Mouse (Mus musculus): Measurements from ENCODE around the gene Nup98. TPM values are rescaled to one million over a fixed set of nuclear protein-coding genes. Genes with fewer than 3 reads are reported as not detected.

The Nup98 gene
- polyA plus RNA-seq, 1 experiment, result 23.0 TPM

DNA sequence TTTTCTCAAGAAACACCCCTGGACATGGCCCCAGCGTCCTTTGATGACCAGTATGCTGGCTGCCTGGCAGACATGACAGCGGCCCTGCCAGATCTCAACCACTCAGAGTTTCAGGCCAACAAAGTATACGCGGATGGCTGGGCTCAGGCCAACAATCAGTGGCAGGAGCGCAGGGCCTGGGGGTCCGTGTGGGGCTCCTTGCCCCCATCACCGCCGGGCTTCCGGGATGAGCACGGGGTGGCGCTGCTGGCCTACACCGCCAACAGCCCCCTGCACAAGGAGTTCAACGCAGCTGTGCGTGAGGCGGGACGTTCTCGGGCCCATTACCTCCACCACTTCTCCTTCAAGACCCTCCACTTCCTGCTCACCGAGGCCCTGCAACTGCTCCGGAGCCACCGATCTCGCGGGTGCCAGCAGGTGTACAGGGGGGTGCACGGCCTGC is 103.3 kb downstream of the Nup98 start:
- Histone ChIP-seq H3K27me3 (ENCODE audit: control insufficient read depth, insufficient read depth, insufficient read length) (peaks cover 10% of the 10 kb centered on the region), H3K36me3 (ENCODE audit: control insufficient read depth, insufficient read depth) (no peaks in the 10 kb centered on the region), H3K4me3 (ENCODE audit: insufficient read depth, poor library complexity, severe bottlenecking) (no peak overlapping the region), H3ac (ENCODE audit: control insufficient read depth, insufficient read length, low read depth) (no peak overlapping the region), H3K79me3 (ENCODE audit: low read depth) (no peaks in the 10 kb centered on the region), H3K79me2 (ENCODE audit: control insufficient read depth, insufficient read depth) (no peaks in the 10 kb centered on the region)
- no peak for TF ChIP-seq CTCF (IDR thresholded peaks at IDR 0.05; ENCODE audit: control insufficient read depth, insufficient read depth, insufficient read length)
- TF ChIP-seq FOSL1 (IDR thresholded peaks at IDR 0.05; ENCODE audit: insufficient read depth, low read length, poor library complexity, severe bottlenecking), result no peak

DNA sequence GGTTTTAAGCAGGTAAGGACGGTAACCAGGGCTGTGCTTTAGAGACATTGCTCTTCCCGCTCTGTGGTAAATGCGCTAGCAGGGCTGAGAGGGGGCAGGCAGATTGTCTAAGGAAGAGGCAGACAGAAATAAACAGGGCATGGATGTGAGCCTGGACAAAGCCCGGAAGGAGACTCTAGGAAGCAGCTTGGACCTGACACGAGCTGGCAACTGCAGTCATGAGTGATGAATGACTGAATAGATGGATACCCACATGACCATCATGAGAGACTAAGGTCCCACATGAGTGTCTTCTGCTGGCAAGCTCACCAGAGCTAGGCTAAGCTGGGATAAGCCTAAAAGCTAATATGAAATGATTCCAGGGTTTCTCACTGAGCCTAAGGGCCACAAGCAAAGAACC is 105.8 kb downstream of the Nup98 start:
- Histone ChIP-seq H3ac (ENCODE audit: control insufficient read depth, insufficient read length, low read depth) (no peak overlapping the region), H3K27me3 (ENCODE audit: control insufficient read depth, insufficient read depth, insufficient read length) (peaks cover 10% of the 10 kb centered on the region), H3K79me2 (ENCODE audit: control insufficient read depth, insufficient read depth) (no peaks in the 10 kb centered on the region), H3K4me3 (ENCODE audit: insufficient read depth, poor library complexity, severe bottlenecking) (no peak overlapping the region), H3K36me3 (ENCODE audit: control insufficient read depth, insufficient read depth) (no peaks in the 10 kb centered on the region), H3K79me3 (ENCODE audit: low read depth) (no peaks in the 10 kb centered on the region)
- TF ChIP-seq USF1 (IDR thresholded peaks at IDR 0.05; ENCODE audit: low read depth) (no peak), MAX (IDR thresholded peaks at IDR 0.05) (no peak), FOSL1 (IDR thresholded peaks at IDR 0.05; ENCODE audit: insufficient read depth, low read length, poor library complexity, severe bottlenecking) (no peak)

- H3K79me2 ChIP-seq (ENCODE audit: control insufficient read depth, insufficient read depth), result no peaks in the 10 kb centered on the region
- H3K4me3 ChIP-seq (ENCODE audit: insufficient read depth, poor library complexity, severe bottlenecking), result no peak overlapping the region
- H3ac ChIP-seq (ENCODE audit: control insufficient read depth, insufficient read length, low read depth), result no peak overlapping the region
- no peaks in the 10 kb centered on the region for H3K79me3 ChIP-seq (ENCODE audit: low read depth)
- TF ChIP-seq FOSL1 (IDR thresholded peaks at IDR 0.05; ENCODE audit: insufficient read depth, low read length, poor library complexity, severe bottlenecking), result no peak
- TF ChIP-seq MAX (IDR thresholded peaks at IDR 0.05), result no peak
- no peak for TF ChIP-seq CEBPB (IDR thresholded peaks at IDR 0.05; ENCODE audit: low read depth)
- no peak for TF ChIP-seq CTCF (IDR thresholded peaks at IDR 0.05; ENCODE audit: control insufficient read depth, insufficient read depth, insufficient read length)
- no peak for TF ChIP-seq MYOG (IDR thresholded peaks at IDR 0.05; ENCODE audit: control insufficient read depth, extremely low read depth, insufficient read length)
- H3K36me3 ChIP-seq (ENCODE audit: control insufficient read depth, insufficient read depth), result no peaks in the 10 kb centered on the region
- peaks cover 10% of the 10 kb centered on the region for H3K27me3 ChIP-seq (ENCODE audit: control insufficient read depth, insufficient read depth, insufficient read length)
Measured at GRCm38 (mm10) chr7:102103555-102103954, 106.4 kb downstream of the Nup98 start.

DNA sequence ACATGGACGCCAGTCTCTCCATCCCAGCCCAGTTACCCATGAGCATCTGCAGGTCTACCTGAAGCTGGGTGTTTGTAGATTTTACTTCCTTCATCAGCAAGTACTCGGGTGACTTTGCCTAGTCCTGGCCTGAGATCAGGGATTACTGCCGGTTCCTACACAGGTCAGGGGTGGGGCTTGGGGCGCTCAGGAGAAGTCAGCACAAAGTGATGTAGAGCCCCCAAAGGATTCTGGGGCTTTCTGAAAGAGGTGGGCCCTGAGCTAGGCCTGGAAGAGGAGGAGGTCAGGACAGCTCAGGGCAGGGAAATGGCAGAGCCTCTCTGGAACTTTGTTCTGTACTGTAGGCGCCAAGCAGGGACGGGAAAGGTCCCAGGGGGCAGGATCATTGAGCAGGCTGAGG is 107.3 kb downstream of the Nup98 start:
- TF ChIP-seq MYOG (IDR thresholded peaks at IDR 0.05; ENCODE audit: control insufficient read depth, extremely low read depth, insufficient read length), result no peak
- no peak for TF ChIP-seq FOSL1 (IDR thresholded peaks at IDR 0.05; ENCODE audit: insufficient read depth, low read length, poor library complexity, severe bottlenecking)
- TF ChIP-seq CEBPB (IDR thresholded peaks at IDR 0.05; ENCODE audit: low read depth), result no peak
- TF ChIP-seq CTCF (IDR thresholded peaks at IDR 0.05; ENCODE audit: control insufficient read depth, insufficient read depth, insufficient read length), result no peak
- no peak for TF ChIP-seq USF1 (IDR thresholded peaks at IDR 0.05; ENCODE audit: low read depth)
- no peak for TF ChIP-seq MYOD1 (IDR thresholded peaks at IDR 0.05; ENCODE audit: control insufficient read depth, insufficient read length, low read depth)
- TF ChIP-seq MAX (IDR thresholded peaks at IDR 0.05), result no peak
- H3K4me3 ChIP-seq (ENCODE audit: insufficient read depth, poor library complexity, severe bottlenecking), result no peak overlapping the region

GRCm38 (mm10) chr7:102102241-102102640 is 107.7 kb downstream of the Nup98 start:
- TF ChIP-seq MYOG (IDR thresholded peaks at IDR 0.05; ENCODE audit: control insufficient read depth, extremely low read depth, insufficient read length) (no peak), MAX (IDR thresholded peaks at IDR 0.05) (no peak), FOSL1 (IDR thresholded peaks at IDR 0.05; ENCODE audit: insufficient read depth, low read length, poor library complexity, severe bottlenecking) (no peak)
- Histone ChIP-seq H3K4me3 (ENCODE audit: insufficient read depth, poor library complexity, severe bottlenecking) (no peak overlapping the region), H3ac (ENCODE audit: control insufficient read depth, insufficient read length, low read depth) (no peak overlapping the region), H3K36me3 (ENCODE audit: control insufficient read depth, insufficient read depth) (no peaks in the 10 kb centered on the region), H3K79me3 (ENCODE audit: low read depth) (no peaks in the 10 kb centered on the region), H3K27me3 (ENCODE audit: control insufficient read depth, insufficient read depth, insufficient read length) (peaks cover 10% of the 10 kb centered on the region), H3K79me2 (ENCODE audit: control insufficient read depth, insufficient read depth) (no peaks in the 10 kb centered on the region)

More for the DNA sequence above, 107.3 kb downstream of the Nup98 start:
- Histone ChIP-seq H3K79me3 (ENCODE audit: low read depth) (no peaks in the 10 kb centered on the region), H3K27me3 (ENCODE audit: control insufficient read depth, insufficient read depth, insufficient read length) (peaks cover 10% of the 10 kb centered on the region), H3ac (ENCODE audit: control insufficient read depth, insufficient read length, low read depth) (no peak overlapping the region), H3K36me3 (ENCODE audit: control insufficient read depth, insufficient read depth) (no peaks in the 10 kb centered on the region), H3K79me2 (ENCODE audit: control insufficient read depth, insufficient read depth) (no peaks in the 10 kb centered on the region)

DNA sequence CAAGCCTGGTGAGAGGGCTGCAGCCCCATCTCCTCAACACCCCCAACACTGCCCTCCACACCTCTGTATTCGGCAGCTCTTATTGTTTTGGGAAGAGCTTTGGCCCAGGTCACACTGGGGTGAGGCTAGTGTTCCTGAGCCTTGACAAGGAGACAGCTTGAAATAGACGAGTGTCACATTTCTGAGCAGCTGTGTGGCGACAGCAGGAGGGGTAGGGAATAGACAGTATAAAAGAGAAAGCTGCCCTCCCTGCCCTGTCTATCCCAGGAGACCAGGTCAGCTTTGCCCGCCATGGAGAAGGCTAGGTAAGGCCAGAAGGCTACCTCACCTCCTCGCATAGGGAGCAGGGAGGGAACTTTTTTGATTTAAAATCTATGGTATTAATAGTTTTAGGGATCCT is 108.5 kb downstream of the Nup98 start, which contains the start of gene Art1:
Gene Art1 (plus strand): TSS at position 257 of the 400 bp plus-strand sequence.
- Histone ChIP-seq H3K79me3 (ENCODE audit: low read depth) (no peaks in the 10 kb centered on the region), H3K36me3 (ENCODE audit: control insufficient read depth, insufficient read depth) (no peaks in the 10 kb centered on the region), H3K27me3 (ENCODE audit: control insufficient read depth, insufficient read depth, insufficient read length) (peaks cover 3% of the 10 kb centered on the region), H3K79me2 (ENCODE audit: control insufficient read depth, insufficient read depth) (no peaks in the 10 kb centered on the region), H3K4me3 (ENCODE audit: insufficient read depth, poor library complexity, severe bottlenecking) (no peak within 1 kb of the TSS), H3ac (ENCODE audit: control insufficient read depth, insufficient read length, low read depth) (no peak within 1 kb of the TSS)
- no peak for TF ChIP-seq MYOG (IDR thresholded peaks at IDR 0.05; ENCODE audit: control insufficient read depth, extremely low read depth, insufficient read length)
- no peak for TF ChIP-seq MYOD1 (IDR thresholded peaks at IDR 0.05; ENCODE audit: control insufficient read depth, insufficient read length, low read depth)
- TF ChIP-seq CEBPB (IDR thresholded peaks at IDR 0.05; ENCODE audit: low read depth), result no peak
- no peak for TF ChIP-seq FOSL1 (IDR thresholded peaks at IDR 0.05; ENCODE audit: insufficient read depth, low read length, poor library complexity, severe bottlenecking)
- no peak for TF ChIP-seq USF1 (IDR thresholded peaks at IDR 0.05; ENCODE audit: low read depth)
- TF ChIP-seq CTCF (IDR thresholded peaks at IDR 0.05; ENCODE audit: control insufficient read depth, insufficient read depth, insufficient read length), result no peak
- no peak for TF ChIP-seq MAX (IDR thresholded peaks at IDR 0.05)

All from C2C12 (cell line).